Mouse (Mus musculus) embryonic facial prominence, embryonic 15.5 days (tissue): Measurements from ENCODE around the gene Brat1. TPM values are rescaled to one million over a fixed set of nuclear protein-coding genes. Genes with fewer than 3 reads are reported as not detected.

Experiments used
- ATAC-seq: fragments of 200-750 bp; cut with Nextera tagmentation; 2 replicates; pipeline ENCODE4 v1.8.0; 2017; ENCODE audit warnings: low read depth, moderate TSS enrichment; ENCODE audit not compliant: insufficient number of reproducible peaks, low FRiP score, low TSS enrichment
- H3K27ac ChIP-seq: fragments of 300-500 bp; sonication (generic); replicated peaks from 2 replicates; pipeline ENCODE4 v1.5.1; 2015; ENCODE audit warnings: mild to moderate bottlenecking, inconsistent platforms
- H3K27me3 ChIP-seq: fragments of 300-500 bp; sonication (generic); 2 replicates; pipeline ENCODE4 v1.6.1; 2015; ENCODE audit warnings: inconsistent platforms
- H3K36me3 ChIP-seq: fragments of 300-500 bp; sonication (generic); 2 replicates; pipeline ENCODE4 v1.6.1; 2015; ENCODE audit warnings: mild to moderate bottlenecking, inconsistent platforms
- H3K4me1 ChIP-seq: fragments of 300-500 bp; sonication (generic); 2 replicates; pipeline ENCODE4 v1.6.1; 2015; ENCODE audit warnings: inconsistent platforms
- H3K4me2 ChIP-seq: fragments of 300-500 bp; sonication (generic); replicated peaks from 2 replicates; pipeline ENCODE4 v1.6.1; 2015; ENCODE audit warnings: mild to moderate bottlenecking, inconsistent platforms
- H3K4me3 ChIP-seq: fragments of 300-500 bp; sonication (generic); replicated peaks from 2 replicates; pipeline ENCODE4 v1.5.1; 2015; ENCODE audit warnings: mild to moderate bottlenecking, inconsistent platforms
- H3K9ac ChIP-seq: fragments of 300-500 bp; sonication (generic); 2 replicates; pipeline ENCODE4 v1.6.1; 2015; ENCODE audit warnings: inconsistent platforms
- H3K9me3 ChIP-seq: fragments of 300-500 bp; sonication (generic); replicated peaks from 2 replicates; pipeline ENCODE4 v1.6.1; 2016; ENCODE audit warnings: inconsistent platforms
- WGBS: fragments of 180-500 bp; shearing (Covaris S2); methylation state at CpG from one replicate; pipeline ENCODE4 v1.1.7; 2015; 5-methylcytosine and 5-hydroxymethylcytosine counted together
- polyA plus RNA-seq: library from polyadenylated mRNA; unstranded; fragments of >200 nt; fragmentation: Nextera tagmentation; extraction: Ambion mirVana; gene quantifications from 2 replicates; pipeline ENCODE4 v1.2.1, GENCODE M21; 2015

The Brat1 gene
- polyA plus RNA-seq, 1 experiment from 2014 or later: 26.0 TPM

- WGBS: 0% methylated on average over 1 of the region's 2 CpGs
- no peak overlapping the region for H3K4me3 ChIP-seq
- H3K4me1 ChIP-seq: peaks cover 8% of the 10 kb centered on the region
- ATAC-seq: no peak
- H3K9me3 ChIP-seq: no peaks in the 10 kb centered on the region
- H3K27ac ChIP-seq: no peak overlapping the region
- no peak overlapping the region for H3K9ac ChIP-seq
- no peaks in the 10 kb centered on the region for H3K27me3 ChIP-seq
- H3K36me3 ChIP-seq: no peaks in the 10 kb centered on the region
- no peak overlapping the region for H3K4me2 ChIP-seq
Observed at GRCm38 (mm10) chr5:140750925-140751324, 46.1 kb downstream of the Brat1 start.

- Histone ChIP-seq H3K36me3 (no peaks in the 10 kb centered on the region), H3K9ac (no peak overlapping the region), H3K27me3 (no peaks in the 10 kb centered on the region), H3K4me2 (no peak overlapping the region), H3K27ac (no peak overlapping the region), H3K4me1 (peaks cover 15% of the 10 kb centered on the region), H3K4me3 (no peak overlapping the region), H3K9me3 (no peaks in the 10 kb centered on the region)
- WGBS: 94% methylated on average over 15 of the region's 15 CpGs
- no peak for ATAC-seq
Observed at GRCm38 (mm10) chr5:140752041-140752440, 47.2 kb downstream of the Brat1 start.

- Histone ChIP-seq H3K27me3 (no peaks in the 10 kb centered on the region), H3K9me3 (no peaks in the 10 kb centered on the region), H3K36me3 (peaks cover 3% of the 10 kb centered on the region; the same call in 1 of the 2 replicates), H3K9ac (no peak overlapping the region), H3K4me1 (peaks cover 15% of the 10 kb centered on the region), H3K4me3 (no peak overlapping the region), H3K4me2 (no peak overlapping the region), H3K27ac (0 out of 2 replicates have a peak overlapping the region, but pooled peaks have one; percentile 17)
- ATAC-seq: no peak
- WGBS: 94% methylated on average over 3 of the region's 3 CpGs
Observed at GRCm38 (mm10) chr5:140752639-140753038, 47.8 kb downstream of the Brat1 start.

- Histone ChIP-seq H3K4me2 (no peak overlapping the region), H3K36me3 (peaks cover 8% of the 10 kb centered on the region; the same call in 1 of the 2 replicates), H3K4me3 (no peak overlapping the region), H3K4me1 (peaks cover 15% of the 10 kb centered on the region), H3K9ac (no peak overlapping the region), H3K9me3 (no peaks in the 10 kb centered on the region), H3K27ac (no peak overlapping the region), H3K27me3 (no peaks in the 10 kb centered on the region)
- no peak for ATAC-seq
- 78% methylated on average over 5 of the region's 5 CpGs for WGBS
Observed at GRCm38 (mm10) chr5:140753223-140753622, 48.4 kb downstream of the Brat1 start.

DNA sequence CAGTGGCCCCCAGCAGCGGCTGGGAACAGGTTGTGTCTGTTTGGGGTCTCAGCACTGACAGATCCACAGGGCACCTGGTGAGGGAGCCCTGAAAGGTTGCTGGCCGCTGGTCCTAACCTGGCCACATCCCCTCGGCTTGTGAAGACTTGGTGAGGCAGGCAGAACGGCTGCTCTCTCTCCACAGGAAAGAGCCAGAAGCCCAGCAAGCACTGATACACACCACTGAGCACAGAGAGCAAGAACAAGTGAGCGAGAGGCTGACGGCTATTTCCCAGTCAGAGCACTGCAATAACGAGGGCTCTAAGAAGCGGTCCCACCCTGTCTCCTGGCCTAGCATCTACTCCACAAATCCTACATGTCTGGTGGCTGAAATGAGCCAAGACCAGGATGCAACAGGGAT is 54.1 kb downstream of the Brat1 start:
- no peak for ATAC-seq
- no peak overlapping the region for H3K27ac ChIP-seq
- no peak overlapping the region for H3K9ac ChIP-seq

DNA sequence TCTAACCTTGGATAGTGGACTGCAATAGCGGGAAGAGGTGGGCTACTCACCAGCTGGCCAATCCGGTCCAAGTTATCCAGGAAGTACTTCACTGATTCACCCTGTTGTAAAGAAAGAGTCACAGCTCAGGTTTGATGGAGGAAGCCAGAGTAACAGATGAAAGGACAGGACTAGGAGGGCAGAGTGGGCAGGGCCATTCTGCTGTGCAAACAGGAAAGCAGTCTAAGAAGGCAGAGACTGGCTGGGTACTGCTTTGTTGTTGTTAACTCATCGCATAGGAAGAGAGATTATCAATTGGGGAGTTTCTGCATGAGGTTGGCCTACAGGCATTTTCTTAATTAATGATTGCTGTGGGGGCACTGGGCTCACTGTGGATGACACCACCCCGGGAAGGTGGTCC is 57.7 kb downstream of the Brat1 start:
- no peak overlapping the region for H3K4me2 ChIP-seq
- no peak overlapping the region for H3K4me3 ChIP-seq
- H3K9ac ChIP-seq: no peak overlapping the region
- 82% methylated on average over 4 of the region's 4 CpGs for WGBS
- H3K9me3 ChIP-seq: no peaks in the 10 kb centered on the region
- ATAC-seq: no peak
- no peaks in the 10 kb centered on the region for H3K27me3 ChIP-seq
- H3K36me3 ChIP-seq: peaks cover 53% of the 10 kb centered on the region
- H3K4me1 ChIP-seq: peaks cover 6% of the 10 kb centered on the region
- H3K27ac ChIP-seq: no peak overlapping the region

More for the DNA sequence above, 54.1 kb downstream of the Brat1 start:
- Histone ChIP-seq H3K27me3 (no peaks in the 10 kb centered on the region), H3K36me3 (peaks cover 50% of the 10 kb centered on the region), H3K9me3 (no peaks in the 10 kb centered on the region), H3K4me3 (no peak overlapping the region), H3K4me1 (peaks cover 7% of the 10 kb centered on the region; the same call in 1 of the 2 replicates), H3K4me2 (no peak overlapping the region)
- WGBS: 87% methylated on average over 8 of the region's 8 CpGs

- no peak overlapping the region for H3K9ac ChIP-seq
- H3K27me3 ChIP-seq: no peaks in the 10 kb centered on the region
- 75% methylated on average over 6 of the region's 6 CpGs for WGBS
- no peaks in the 10 kb centered on the region for H3K9me3 ChIP-seq
- H3K4me1 ChIP-seq: peaks cover 24% of the 10 kb centered on the region
- peaks cover 28% of the 10 kb centered on the region for H3K36me3 ChIP-seq
- no peak for ATAC-seq
- peak overlapping the region; percentile 51; the same call in 1 of the 2 replicates for H3K27ac ChIP-seq
- H3K4me3 ChIP-seq: no peak overlapping the region
- no peak overlapping the region for H3K4me2 ChIP-seq
Observed at GRCm38 (mm10) chr5:140764921-140765613, 60.3 kb downstream of the Brat1 start.

DNA sequence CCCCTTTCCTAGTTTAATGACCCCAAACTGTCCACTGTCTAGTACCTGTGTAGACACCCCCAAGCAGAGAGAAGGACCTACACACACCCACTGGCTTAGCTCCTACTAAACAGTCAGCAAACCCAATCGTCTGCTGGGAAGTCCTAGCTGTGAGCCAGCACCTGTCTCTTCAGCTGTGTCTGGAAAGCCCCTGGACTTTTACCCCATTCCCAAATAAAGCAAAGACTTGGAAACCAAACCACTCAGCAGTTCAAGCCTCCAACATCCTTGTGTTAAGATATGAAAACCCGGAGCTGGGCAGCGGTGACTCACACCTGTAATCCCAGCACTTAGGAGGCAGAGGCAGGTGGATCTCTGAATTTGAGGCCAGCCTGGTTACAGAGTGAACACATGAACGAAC is 61.8 kb downstream of the Brat1 start:
- 80% methylated on average over 4 of the region's 4 CpGs for WGBS
- no peak overlapping the region for H3K4me2 ChIP-seq
- no peak for ATAC-seq
- H3K9ac ChIP-seq: no peak overlapping the region
- H3K4me3 ChIP-seq: no peak overlapping the region
- H3K27me3 ChIP-seq: no peaks in the 10 kb centered on the region
- peaks cover 16% of the 10 kb centered on the region for H3K36me3 ChIP-seq
- H3K27ac ChIP-seq: no peak overlapping the region
- peaks cover 30% of the 10 kb centered on the region for H3K4me1 ChIP-seq
- no peaks in the 10 kb centered on the region for H3K9me3 ChIP-seq

DNA sequence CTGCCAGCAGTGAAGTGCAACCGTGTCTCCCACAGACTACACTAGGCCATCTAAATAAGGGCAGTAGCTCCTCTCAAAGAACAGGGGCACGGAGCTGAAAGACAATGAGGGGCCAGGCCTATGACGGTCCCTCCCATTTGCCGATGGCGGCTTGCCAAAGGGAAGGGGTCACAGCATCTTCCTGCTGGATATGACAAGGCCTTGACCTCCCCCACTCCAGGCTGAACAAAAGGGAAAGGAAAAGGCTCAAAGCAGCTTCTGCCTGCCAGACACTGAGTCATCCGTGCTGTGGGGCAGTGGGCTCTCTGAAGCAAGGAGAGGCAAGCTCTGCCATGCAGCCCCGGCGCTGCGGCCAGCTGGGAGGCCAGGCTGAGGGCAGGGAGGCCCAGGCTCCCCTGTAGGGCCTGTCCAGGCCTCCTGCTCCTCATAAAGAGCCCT is 62.9 kb downstream of the Brat1 start:
- peak overlapping the region; percentile 83 for H3K27ac ChIP-seq

GRCm38 (mm10) chr5:140768333-140768732 is 63.5 kb downstream of the Brat1 start:
- Histone ChIP-seq H3K4me3 (no peak overlapping the region), H3K27me3 (no peaks in the 10 kb centered on the region), H3K4me2 (no peak overlapping the region), H3K9me3 (no peaks in the 10 kb centered on the region), H3K27ac (peak overlapping the region; percentile 83), H3K4me1 (peaks cover 46% of the 10 kb centered on the region), H3K9ac (no peak overlapping the region), H3K36me3 (peaks cover 5% of the 10 kb centered on the region; the same call in 1 of the 2 replicates)
- WGBS: 64% methylated on average over 5 of the region's 5 CpGs
- 0 out of 2 replicates have a peak, but pooled peaks have one; percentile 25 for ATAC-seq

More for the DNA sequence above, 62.9 kb downstream of the Brat1 start:
- Histone ChIP-seq H3K4me1 (peaks cover 42% of the 10 kb centered on the region), H3K9ac (peak overlapping the region; percentile 15; the same call in 1 of the 2 replicates), H3K36me3 (peaks cover 5% of the 10 kb centered on the region; the same call in 1 of the 2 replicates), H3K4me3 (no peak overlapping the region), H3K4me2 (no peak overlapping the region), H3K27me3 (no peaks in the 10 kb centered on the region), H3K9me3 (no peaks in the 10 kb centered on the region)
- WGBS: 29% methylated on average over 9 of the region's 9 CpGs
- ATAC-seq: peak; percentile 44
